Mouse (Mus musculus): ENCODE measurements around the gene Pakap. TPM values are rescaled to one million over a fixed set of nuclear protein-coding genes. Genes with fewer than 3 reads are reported as not detected.

Gene Pakap
- total RNA-seq, 4 experiments from 2014 or later = 2.5 to 5.5 (median 3.9) TPM

DNA sequence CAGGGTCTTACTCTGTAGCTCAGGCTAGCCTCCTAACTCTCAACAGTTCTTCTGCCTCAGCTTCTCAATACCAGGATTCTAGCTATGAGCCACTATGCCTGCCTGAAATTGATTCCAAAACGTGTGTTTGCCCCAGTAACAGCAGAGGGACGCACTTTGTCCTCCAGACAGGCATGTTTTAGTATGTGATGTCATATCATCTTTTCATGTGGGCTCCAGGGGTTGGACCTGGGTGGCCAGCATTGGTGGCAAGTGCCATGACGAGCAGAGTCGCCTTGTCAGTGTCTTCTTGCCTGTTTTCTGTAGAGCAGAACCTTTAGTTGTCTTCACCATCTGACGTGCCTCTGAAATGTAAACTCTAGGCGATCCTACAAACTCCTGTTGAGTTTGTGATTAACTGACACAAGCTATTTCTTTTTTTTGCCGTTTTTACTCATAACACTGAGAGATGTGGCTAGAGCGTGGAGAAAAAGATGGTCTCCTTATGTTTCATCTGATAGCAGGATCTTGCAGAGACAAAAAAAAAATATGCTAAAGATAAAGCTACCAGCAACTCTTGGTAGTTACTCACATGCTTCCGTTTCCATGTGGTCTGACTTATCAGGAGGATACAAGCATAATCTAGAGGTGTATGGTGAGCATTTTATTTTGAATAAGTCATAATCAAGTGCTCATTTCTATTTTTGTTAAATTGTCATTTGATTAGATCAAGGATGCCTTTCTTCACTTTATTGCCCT is 229.7 kb downstream of the Pakap start:
- no peak for DNase-seq (ENCODE audit: low spot score in 2 of 2)

DNA sequence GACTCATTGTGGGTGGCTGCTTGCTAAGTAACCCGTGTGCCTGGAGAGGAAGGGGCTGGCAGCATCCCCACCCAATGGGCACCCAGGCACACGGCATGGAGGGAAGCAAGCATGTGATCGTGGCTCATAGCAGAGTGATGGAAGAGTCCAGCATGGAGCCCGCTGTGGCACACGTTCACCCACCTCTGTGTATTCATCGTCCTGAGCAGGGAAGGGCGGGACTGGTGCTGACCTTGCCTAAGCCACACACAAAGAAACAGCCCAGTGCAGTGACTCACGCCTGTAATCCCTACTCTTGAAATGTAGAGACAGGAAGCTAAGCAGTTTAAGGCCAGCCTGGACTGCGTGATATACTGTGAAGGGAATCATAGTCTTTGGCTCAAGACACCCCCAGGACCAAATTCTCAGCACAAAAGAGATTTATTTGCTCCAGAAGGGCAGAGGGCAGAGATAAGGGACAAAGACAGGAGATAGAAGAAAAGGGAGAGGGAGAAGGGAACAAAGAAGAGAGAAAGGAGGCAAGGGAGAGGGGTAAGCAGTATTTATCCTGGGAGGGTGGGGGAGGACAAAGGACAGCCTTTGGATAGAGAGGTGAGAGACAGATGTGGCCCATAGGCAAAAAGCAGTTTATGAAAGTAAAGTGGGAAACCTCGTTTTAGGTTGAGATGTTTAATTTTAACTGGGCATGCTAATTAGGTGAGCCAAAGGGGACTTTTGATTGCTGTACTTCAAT is 230.5 kb downstream of the Pakap start:
- DNase-seq (ENCODE audit: low spot score in 2 of 2) = no peak

DNA sequence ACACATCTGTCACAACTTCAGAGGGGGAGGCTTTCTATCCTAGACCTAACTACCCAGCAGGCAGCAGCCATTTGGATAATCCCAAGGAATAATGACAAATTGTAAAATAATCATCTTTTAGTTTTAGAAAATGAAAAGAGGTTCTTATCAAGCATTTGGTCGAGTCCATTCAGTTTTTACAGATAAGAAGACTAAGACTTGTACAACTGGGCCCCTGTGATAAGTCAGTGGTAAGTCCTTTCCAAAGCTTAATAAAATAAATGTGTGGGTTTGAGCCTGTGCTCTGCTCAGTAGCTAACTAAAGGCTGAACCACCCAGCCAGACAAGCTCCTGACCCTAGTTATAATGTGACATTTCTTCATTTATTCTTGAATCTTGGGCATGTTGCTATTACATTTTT is 231.3 kb downstream of the Pakap start:
- no peak for DNase-seq (ENCODE audit: low spot score in 2 of 2)

DNA sequence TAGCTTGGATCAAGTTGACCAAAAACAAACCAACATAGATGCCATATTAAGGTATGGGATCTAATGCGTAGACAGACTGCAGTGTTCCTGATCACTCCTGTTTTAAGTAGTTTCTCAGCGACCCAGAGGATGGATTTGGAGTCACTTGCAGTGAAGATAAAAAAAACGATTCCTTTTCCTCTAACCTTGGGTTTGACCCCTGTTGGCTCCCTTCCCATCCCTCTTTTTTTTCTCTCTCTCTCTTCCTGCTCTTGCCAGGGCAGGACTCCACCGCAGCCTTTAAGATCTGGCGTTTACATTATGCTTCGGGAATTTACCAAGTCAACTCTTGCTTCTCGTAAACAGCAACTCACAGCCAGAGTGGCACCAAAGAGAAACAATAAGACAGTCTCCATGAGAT is 233.3 kb downstream of the Pakap start:
- DNase-seq (ENCODE audit: low spot score in 2 of 2) = no peak

DNA sequence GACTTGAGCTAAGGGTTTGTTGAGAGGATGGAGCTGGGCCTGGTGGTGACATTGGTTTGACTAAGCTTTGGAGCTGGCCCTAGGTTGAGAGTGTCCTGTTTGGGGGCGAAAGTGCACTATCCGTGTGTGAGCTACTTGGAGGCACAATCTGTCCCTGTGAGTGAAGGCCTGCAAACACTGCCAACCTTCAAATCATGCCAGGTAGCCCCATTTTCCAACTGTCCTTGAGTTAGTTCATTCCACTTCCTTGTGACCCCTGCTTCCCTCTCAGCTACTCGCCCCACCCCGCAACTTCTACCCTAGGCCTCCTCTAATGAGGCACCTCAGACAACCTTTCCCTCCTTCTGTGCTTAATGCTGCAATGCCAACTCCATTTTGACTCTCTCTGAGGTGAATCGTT is 234.0 kb downstream of the Pakap start:
- no peak for DNase-seq (ENCODE audit: low spot score in 2 of 2)

DNA sequence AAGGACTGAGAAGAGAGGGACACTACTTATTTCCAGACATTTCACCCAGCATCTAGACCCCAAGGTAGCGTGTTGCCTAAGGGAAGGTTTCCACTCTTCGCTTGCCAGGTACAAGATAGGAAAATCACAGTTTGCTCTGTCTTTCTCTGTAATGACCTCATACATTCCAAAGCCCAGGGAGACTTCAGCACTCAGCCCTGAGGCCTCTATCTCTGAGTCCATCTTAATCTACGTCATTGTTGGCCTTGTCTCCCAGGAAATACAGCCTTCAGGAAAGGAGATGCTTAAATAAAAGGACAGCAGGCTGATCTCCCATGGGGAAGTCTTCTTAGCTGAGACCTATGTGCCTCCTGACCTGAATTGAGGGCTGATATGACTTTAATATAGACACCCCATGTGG is 234.4 kb downstream of the Pakap start:
- DNase-seq (ENCODE audit: low spot score in 2 of 2) = no peak

DNA sequence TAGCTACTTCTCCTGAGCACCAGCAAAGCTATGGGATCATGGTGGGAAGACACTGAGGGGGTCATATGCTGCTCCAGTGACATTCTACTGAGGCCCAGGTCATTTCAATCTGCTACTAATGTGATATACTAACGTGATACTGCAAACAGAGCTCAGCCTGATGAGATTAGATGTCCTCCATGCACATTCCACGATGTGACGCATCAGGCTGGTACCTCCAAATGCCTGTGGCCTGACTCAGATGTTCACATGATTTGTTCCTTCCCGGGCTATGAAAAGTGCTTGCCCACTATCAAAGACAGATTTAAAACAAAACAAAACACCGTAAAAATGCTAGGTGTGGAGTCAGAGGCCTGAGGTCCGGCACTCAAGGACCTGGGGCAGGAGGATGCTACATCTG is 236.9 kb downstream of the Pakap start:
- no peak for DNase-seq (ENCODE audit: low spot score in 2 of 2)

DNA sequence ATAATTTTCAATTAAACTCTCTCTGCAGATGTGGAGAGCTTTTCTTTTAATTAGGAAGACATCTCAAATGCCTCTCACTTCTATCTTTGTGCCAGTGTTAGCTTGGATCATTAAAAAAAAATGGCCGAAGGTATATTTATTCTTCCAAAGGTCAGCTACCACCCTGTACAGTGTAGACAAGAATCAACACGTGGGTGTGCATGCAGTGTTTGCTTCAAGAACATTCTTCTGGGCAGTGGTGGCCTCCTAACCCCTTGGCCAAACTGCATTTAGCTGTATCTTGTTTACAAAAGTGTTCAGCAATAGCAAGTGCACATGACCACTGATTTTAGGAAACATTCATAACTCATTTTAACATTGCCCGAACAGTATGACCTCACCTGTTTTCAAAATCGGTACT is 241.5 kb downstream of the Pakap start:
- no peak for DNase-seq (ENCODE audit: low spot score in 2 of 2)

DNA sequence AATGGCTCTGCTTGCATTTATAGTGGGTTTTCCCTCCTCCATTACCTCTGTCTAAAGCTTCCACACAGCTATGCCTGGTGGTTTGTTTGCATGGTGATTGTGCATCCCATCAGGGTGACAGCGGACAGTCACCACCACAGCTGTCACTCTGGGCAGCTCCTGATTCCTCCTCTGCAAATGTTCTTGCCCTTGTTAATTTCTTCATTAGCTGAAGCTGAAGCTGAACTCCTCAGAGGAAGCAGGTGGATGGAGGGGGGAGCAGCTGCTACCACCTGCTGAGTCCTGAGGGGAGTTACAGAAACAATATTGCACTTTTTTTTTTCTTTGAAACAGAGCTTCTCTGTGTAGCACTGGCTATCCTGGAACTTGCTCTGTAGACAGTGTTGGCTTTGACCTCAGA is 244.1 kb downstream of the Pakap start:
- no peak for DNase-seq (ENCODE audit: low spot score in 2 of 2)

DNA sequence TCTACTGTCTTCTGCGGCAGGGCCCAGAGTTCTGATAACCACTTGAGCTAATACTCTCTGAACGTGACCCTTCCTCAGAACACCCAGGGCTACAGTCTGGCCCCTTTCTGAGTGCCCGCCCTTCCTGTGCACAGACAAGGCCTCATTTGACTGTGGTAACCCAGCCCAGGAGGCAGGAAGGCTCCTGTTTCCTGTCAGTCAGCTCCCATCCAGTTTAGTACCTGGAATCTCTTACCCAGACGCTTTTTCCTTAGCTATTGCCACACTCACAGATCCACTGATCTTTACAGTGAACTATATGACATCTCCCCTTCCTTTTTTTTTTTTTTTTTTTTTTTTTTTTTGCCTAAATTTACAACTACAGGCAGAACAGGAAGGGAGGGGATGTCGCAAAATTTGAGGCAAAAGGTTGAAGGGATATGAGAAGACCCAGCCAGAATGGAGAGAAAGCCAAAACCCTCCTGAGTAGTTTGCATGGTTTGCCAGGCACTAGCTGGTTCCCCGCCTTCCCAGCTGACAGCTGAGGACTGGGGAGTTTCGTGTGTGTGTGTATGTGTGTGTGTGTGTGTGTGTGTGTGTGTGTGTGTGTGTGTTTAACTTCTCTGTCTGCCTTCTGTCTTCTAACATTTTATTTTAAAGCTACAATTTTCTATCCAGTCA is 245.1 kb downstream of the Pakap start:
- no peak for DNase-seq (ENCODE audit: low spot score in 2 of 2)

DNA sequence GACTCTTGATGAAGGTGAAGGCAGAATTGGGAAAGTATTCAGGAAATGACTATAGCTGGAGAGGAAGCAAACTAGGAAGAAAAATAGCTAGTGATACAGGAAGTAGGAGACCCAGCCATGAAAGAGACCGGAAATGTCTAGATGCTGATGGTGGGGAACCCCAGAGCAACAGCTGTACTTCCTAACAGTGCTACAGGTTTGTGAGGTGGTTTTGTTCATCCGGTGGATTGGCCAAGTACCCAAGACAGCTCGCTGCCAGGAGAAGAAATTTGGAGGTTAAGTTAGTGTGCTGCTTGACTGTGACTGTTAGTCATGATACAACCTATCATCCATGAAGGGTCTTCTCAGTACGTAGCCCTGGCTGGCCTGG is 245.6 kb downstream of the Pakap start:
- no peak for DNase-seq (ENCODE audit: low spot score in 2 of 2)

DNA sequence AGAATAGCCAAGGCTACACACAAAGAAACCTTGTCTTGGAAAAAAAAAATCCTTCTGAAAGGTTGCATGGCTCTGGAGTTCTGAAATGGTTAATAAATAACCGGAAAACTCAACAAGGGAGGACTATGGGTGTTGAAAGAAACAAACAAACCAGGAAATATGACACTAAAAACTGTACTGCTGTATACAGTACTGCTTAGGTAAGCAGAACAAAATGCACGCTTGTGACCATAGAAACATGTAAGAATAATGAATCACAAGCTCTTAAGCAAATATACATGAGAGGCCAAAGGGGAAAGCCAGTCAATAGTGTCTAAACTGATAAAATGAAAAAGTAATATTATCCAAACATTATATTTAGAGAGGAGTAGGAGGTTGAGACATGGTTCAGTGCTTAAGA is 247.4 kb downstream of the Pakap start:
- no peak for DNase-seq (ENCODE audit: low spot score in 2 of 2)

DNA sequence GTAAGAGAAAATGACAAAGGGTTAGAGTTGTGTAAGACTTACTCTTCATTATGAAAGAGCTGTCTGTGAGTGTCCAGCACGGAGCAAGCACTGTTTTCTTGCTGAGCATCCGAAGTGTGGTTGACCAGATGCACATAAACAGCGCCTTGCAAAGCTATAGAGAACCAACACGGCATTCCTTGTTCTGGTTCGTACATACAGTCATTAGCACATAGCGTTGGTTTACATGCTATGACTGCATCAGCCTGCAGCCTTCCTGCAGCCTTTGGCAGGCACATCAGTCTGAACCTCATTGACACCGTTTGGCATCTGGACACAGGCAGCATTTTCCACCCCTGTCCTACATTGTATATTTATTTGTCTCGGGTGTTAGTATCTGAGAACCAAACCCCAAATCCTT is 248.2 kb downstream of the Pakap start:
- no peak for DNase-seq (ENCODE audit: low spot score in 2 of 2)

DNA sequence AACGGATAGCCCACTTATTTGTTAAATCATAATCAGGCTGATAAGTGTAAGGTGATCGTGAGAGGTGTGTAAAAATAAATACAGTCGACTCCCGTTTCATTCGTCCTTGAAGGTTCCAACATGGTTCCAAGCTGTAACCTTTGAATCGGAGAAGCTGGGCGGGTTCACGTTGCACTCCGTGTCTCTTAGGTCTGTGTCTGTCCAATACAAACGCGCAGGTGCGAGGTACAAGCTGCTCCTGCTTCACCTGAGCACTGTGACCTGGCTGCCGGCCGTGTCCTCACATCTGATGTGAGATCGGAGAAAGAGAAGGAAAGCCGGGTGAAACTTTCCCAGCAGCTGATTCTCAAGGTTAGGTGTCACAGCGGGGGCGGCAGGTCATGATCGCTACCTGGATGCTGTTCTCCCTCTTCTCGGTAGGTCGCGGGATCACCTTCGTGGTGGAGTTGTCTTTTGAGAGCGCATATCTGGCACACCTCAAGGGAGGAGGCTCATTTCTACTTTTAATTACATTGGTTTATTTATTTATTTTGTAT is 252.9 kb downstream of the Pakap start:
- no peak for DNase-seq (ENCODE audit: low spot score in 2 of 2)

DNA sequence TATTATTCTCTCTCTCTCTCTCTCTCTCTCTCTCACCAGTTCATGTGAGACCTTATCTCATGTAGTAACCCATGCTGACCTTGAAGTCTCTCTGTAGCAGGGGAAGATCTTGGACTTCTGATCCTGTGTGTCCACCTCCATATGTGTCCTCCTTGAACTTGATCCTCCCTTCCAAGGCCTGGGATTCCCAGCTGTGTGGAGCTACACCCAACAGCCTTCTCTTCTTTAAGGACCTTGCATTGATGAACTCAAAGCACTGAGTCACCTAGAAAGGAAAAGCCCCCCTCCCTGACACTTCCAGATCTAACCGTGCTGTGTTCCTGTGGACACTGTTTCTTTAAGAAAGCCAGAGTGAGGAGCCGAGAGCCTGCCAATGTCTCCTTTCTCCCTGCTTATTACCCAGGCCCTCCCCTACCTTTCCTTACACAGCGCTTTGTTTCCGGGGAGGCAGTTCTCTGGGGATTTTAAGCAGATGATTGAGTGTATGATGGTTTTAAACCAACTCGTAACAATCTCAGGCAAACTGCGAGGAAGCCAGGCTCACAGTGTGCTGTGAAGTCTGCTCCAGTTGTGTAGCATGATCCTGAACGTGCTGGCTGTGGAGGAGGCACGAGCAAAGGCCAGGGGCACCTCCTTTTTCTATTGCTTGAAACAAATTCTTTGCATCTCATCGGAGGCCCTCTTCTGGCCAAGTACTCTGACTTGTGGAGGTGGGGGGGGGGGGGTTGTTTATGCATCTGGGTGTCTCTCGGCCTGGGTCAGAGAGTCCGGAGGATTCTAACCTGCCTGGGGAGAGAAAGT is 253.8 kb downstream of the Pakap start:
- DNase-seq (ENCODE audit: low spot score in 2 of 2) = no peak

DNA sequence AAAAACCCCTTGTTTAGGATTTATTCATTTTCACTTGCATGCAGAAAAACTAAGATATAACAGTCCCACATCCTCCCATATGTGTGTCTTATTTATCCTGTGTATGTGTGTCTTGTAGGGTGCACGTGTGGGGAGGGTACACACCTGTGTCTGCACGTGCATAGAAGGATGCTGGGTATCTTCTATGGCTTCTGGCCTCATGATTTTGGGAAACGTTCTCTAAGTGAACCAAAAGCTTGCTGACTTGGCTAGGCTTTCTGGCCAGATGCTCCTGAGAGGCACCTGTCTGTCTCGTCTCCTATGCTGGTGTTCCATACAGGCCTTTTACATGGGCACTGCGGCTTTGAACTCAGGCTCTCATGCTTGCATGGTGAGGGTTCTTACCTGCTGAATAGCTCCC is 254.7 kb downstream of the Pakap start:
- DNase-seq (ENCODE audit: low spot score in 2 of 2) = no peak

DNA sequence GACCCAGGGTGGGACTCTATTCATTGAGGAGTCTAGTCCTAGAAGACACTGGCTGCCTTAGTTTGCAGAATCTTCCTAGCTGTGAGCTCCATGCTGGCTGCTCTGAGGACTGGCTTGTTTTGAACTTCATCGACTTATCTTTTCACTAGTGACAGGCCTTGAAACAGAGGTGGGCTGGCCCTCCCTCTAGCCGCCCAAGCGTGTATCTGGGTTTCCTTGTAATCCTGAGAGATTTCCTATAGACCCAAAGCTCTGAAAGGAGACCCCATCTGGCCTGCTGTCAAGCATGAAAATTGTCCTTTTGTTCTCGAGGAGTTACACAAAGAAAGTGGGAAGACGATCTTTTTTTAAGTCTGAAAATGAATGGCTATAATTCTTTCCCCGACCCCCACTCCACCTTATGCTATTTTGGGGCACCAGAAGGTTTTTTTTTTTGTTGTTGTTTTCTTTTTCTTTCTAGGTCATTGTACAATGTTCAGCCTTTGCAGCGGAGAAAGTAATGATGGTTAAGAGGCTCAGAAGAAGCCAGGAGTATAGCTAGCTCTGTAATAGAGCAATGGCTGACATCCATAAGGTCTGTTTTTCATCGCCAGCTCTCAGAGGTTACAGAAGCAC is 256.8 kb downstream of the Pakap start:
- DNase-seq (ENCODE audit: low spot score in 2 of 2) = no peak

DNA sequence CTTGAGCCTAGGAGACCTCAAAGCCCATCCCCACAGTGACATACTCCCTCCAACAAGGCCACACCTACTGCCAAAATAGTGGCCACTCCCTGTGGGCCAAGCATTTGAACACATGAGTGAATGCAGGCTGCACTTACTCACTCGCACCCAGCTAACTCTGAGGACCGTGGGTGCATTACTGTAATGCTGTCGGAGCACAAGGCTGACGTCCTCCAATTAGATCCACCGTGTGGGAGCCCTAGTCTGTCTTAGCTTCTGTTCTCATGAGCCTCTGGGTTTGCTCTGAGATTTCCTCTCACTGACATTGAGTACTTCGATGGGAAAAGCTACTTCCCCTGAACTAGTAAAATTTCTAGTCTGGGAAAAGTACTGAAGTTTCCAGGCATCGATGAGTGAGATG is 258.3 kb downstream of the Pakap start:
- no peak for DNase-seq (ENCODE audit: low spot score in 2 of 2)

DNA sequence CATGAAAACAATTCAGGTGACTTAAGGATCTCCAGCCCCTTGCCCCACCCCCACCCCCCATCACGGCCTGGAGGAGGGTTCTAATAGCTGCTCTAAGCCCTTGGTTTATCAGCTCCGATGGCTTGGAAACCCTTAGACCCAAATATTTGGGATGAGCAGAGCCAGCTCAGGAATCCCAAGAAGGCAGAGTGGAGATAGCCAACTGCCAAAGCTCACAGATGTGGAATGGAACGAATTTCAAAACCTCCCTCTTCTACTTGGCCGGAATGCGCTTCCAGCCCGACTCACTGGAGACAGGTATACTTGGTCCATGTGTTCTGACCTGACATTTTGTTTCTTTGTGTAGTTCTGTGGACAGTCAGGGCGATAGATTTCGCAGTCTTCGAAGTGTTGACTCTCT is 261.2 kb downstream of the Pakap start:
- DNase-seq (ENCODE audit: low spot score in 2 of 2) = no peak

DNA sequence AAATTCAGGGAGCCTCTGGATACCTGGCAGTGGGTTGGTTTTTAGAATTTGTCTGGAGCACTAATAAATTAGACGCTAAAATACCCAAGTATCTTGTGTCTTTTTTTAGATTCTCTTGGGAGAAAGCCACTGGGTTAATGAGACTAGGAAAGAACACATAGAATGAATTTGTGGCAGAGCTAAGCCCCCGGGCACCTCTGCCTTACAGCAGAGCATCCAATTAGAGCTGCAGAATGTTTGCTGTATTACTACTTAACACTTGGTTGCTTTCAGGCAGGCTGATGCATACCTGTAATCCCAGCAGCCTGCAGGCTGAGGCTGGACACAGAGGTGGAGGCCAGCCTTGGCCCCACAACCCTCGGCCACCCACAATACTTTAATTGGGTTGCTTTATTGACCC is 261.8 kb downstream of the Pakap start:
- DNase-seq (ENCODE audit: low spot score in 2 of 2) = no peak

DNA sequence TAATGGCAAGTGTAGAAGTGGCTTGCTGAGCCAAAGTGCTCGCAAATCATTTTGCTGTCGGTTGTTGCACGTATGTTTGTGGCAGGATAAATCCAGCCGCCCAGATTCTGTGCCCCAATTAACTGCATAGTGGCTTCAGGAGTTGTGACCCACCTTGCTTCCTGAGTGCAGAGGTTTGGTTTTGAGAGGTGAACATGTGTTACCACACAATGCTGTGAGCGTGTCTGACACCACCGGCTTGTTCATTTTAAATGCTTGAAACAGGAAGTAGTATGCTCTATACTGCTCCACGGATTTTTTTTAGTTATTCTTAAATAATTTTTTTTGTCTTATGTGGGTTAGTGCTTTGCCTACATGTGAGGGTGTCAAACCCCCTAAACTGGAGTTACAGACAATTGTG is 264.3 kb downstream of the Pakap start:
- no peak for DNase-seq (ENCODE audit: low spot score in 2 of 2)

Data from gastrocnemius, adult 8-10 months (tissue).